Mouse (Mus musculus): Measurements from ENCODE around the gene Vps45. TPM values are rescaled to one million over a fixed set of nuclear protein-coding genes. Genes with fewer than 3 reads are reported as not detected.

The Vps45 gene
- polyA plus RNA-seq, 1 experiment from 2014 or later = 24.7 TPM

GRCm38 (mm10) chr3:96094203-96094602, 35.9 kb upstream of the Vps45 start:
- Histone ChIP-seq H3K4me3 (ENCODE audit: low read depth, low read length) (no peak overlapping the region), H3K9me3 (ENCODE audit: control insufficient read depth, low read length) (no peaks in the 10 kb centered on the region), H3K4me1 (ENCODE audit: control insufficient read depth, insufficient read depth, low read length) (no peaks in the 10 kb centered on the region), H3K4me2 (no peak overlapping the region), H3K27ac (ENCODE audit: low read depth, low read length) (no peak overlapping the region), H3K27me3 (ENCODE audit: control insufficient read depth, insufficient read depth, low read length) (no peaks in the 10 kb centered on the region), H3K9ac (ENCODE audit: low read length) (no peak overlapping the region), H3K36me3 (ENCODE audit: control insufficient read depth, insufficient read depth, low read length) (no peaks in the 10 kb centered on the region)
- ATAC-seq (ENCODE audit: low FRiP score) (no peak), DNase-seq (ENCODE audit: low spot score, missing footprints) (no peak)
- WGBS = 90% methylated on average over 13 of the region's 13 CpGs

- no peaks in the 10 kb centered on the region for H3K36me3 ChIP-seq (ENCODE audit: control insufficient read depth, insufficient read depth, low read length)
- no peak overlapping the region for H3K9ac ChIP-seq (ENCODE audit: low read length)
- no peak for ATAC-seq (ENCODE audit: low FRiP score)
- H3K4me2 ChIP-seq = no peak overlapping the region
- H3K9me3 ChIP-seq (ENCODE audit: control insufficient read depth, low read length) = no peaks in the 10 kb centered on the region
- no peak for DNase-seq (ENCODE audit: low spot score, missing footprints)
- no peaks in the 10 kb centered on the region for H3K27me3 ChIP-seq (ENCODE audit: control insufficient read depth, insufficient read depth, low read length)
- 75% methylated on average over 13 of the region's 13 CpGs for WGBS
- no peaks in the 10 kb centered on the region for H3K4me1 ChIP-seq (ENCODE audit: control insufficient read depth, insufficient read depth, low read length)
- H3K4me3 ChIP-seq (ENCODE audit: low read depth, low read length) = no peak overlapping the region
- H3K27ac ChIP-seq (ENCODE audit: low read depth, low read length) = no peak overlapping the region
Measured at GRCm38 (mm10) chr3:96093509-96093908, 35.2 kb upstream of the Vps45 start.

GRCm38 (mm10) chr3:96091966-96092365, 33.7 kb upstream of the Vps45 start:
- H3K27ac ChIP-seq (ENCODE audit: low read depth, low read length) = no peak overlapping the region
- H3K27me3 ChIP-seq (ENCODE audit: control insufficient read depth, insufficient read depth, low read length) = no peaks in the 10 kb centered on the region
- 50% methylated on average over 6 of the region's 6 CpGs for WGBS
- H3K4me1 ChIP-seq (ENCODE audit: control insufficient read depth, insufficient read depth, low read length) = no peaks in the 10 kb centered on the region
- no peaks in the 10 kb centered on the region for H3K9me3 ChIP-seq (ENCODE audit: control insufficient read depth, low read length)
- DNase-seq (ENCODE audit: low spot score, missing footprints) (no peak), ATAC-seq (ENCODE audit: low FRiP score) (no peak)
- no peak overlapping the region for H3K4me3 ChIP-seq (ENCODE audit: low read depth, low read length)
- no peaks in the 10 kb centered on the region for H3K36me3 ChIP-seq (ENCODE audit: control insufficient read depth, insufficient read depth, low read length)
- H3K9ac ChIP-seq (ENCODE audit: low read length) = no peak overlapping the region
- no peak overlapping the region for H3K4me2 ChIP-seq

GRCm38 (mm10) chr3:96091146-96091545, 32.9 kb upstream of the Vps45 start:
- no peak overlapping the region for H3K9ac ChIP-seq (ENCODE audit: low read length)
- H3K27me3 ChIP-seq (ENCODE audit: control insufficient read depth, insufficient read depth, low read length) = no peaks in the 10 kb centered on the region
- no peak overlapping the region for H3K4me2 ChIP-seq
- no peak overlapping the region for H3K27ac ChIP-seq (ENCODE audit: low read depth, low read length)
- no peak overlapping the region for H3K4me3 ChIP-seq (ENCODE audit: low read depth, low read length)
- no peaks in the 10 kb centered on the region for H3K9me3 ChIP-seq (ENCODE audit: control insufficient read depth, low read length)
- no peak for DNase-seq (ENCODE audit: low spot score, missing footprints)
- H3K36me3 ChIP-seq (ENCODE audit: control insufficient read depth, insufficient read depth, low read length) = no peaks in the 10 kb centered on the region
- 70% methylated on average over 2 of the region's 2 CpGs for WGBS
- no peaks in the 10 kb centered on the region for H3K4me1 ChIP-seq (ENCODE audit: control insufficient read depth, insufficient read depth, low read length)
- no peak for ATAC-seq (ENCODE audit: low FRiP score)

- Histone ChIP-seq H3K9me3 (ENCODE audit: control insufficient read depth, low read length) (no peaks in the 10 kb centered on the region), H3K27ac (ENCODE audit: low read depth, low read length) (no peak overlapping the region), H3K36me3 (ENCODE audit: control insufficient read depth, insufficient read depth, low read length) (no peaks in the 10 kb centered on the region), H3K4me1 (ENCODE audit: control insufficient read depth, insufficient read depth, low read length) (no peaks in the 10 kb centered on the region), H3K9ac (ENCODE audit: low read length) (no peak overlapping the region), H3K4me2 (no peak overlapping the region), H3K4me3 (ENCODE audit: low read depth, low read length) (no peak overlapping the region), H3K27me3 (ENCODE audit: control insufficient read depth, insufficient read depth, low read length) (no peaks in the 10 kb centered on the region)
- ATAC-seq (ENCODE audit: low FRiP score) (no peak), DNase-seq (ENCODE audit: low spot score, missing footprints) (no peak)
- WGBS = 76% methylated on average over 2 of the region's 2 CpGs
Measured at GRCm38 (mm10) chr3:96089882-96090489, 31.7 kb upstream of the Vps45 start.

- Histone ChIP-seq H3K4me3 (ENCODE audit: low read depth, low read length) (no peak overlapping the region), H3K36me3 (ENCODE audit: control insufficient read depth, insufficient read depth, low read length) (no peaks in the 10 kb centered on the region), H3K4me1 (ENCODE audit: control insufficient read depth, insufficient read depth, low read length) (no peaks in the 10 kb centered on the region), H3K27ac (ENCODE audit: low read depth, low read length) (no peak overlapping the region), H3K9ac (ENCODE audit: low read length) (no peak overlapping the region), H3K4me2 (no peak overlapping the region), H3K9me3 (ENCODE audit: control insufficient read depth, low read length) (no peaks in the 10 kb centered on the region), H3K27me3 (ENCODE audit: control insufficient read depth, insufficient read depth, low read length) (no peaks in the 10 kb centered on the region)
- ATAC-seq (ENCODE audit: low FRiP score) = no peak
- no peak for DNase-seq (ENCODE audit: low spot score, missing footprints)
- WGBS = 75% methylated on average over 4 of the region's 4 CpGs
Measured at GRCm38 (mm10) chr3:96087801-96088200, 29.5 kb upstream of the Vps45 start.

- WGBS = 76% methylated on average over 2 of the region's 2 CpGs
- Histone ChIP-seq H3K4me1 (ENCODE audit: control insufficient read depth, insufficient read depth, low read length) (no peaks in the 10 kb centered on the region), H3K36me3 (ENCODE audit: control insufficient read depth, insufficient read depth, low read length) (no peaks in the 10 kb centered on the region), H3K9me3 (ENCODE audit: control insufficient read depth, low read length) (no peaks in the 10 kb centered on the region), H3K27ac (ENCODE audit: low read depth, low read length) (no peak overlapping the region), H3K9ac (ENCODE audit: low read length) (no peak overlapping the region), H3K4me3 (ENCODE audit: low read depth, low read length) (no peak overlapping the region), H3K4me2 (no peak overlapping the region), H3K27me3 (ENCODE audit: control insufficient read depth, insufficient read depth, low read length) (no peaks in the 10 kb centered on the region)
- ATAC-seq (ENCODE audit: low FRiP score) (no peak), DNase-seq (ENCODE audit: low spot score, missing footprints) (no peak)
Measured at GRCm38 (mm10) chr3:96087219-96087618, 29.0 kb upstream of the Vps45 start.

GRCm38 (mm10) chr3:96084146-96084755, 26.0 kb upstream of the Vps45 start:
- WGBS = 82% methylated on average over 10 of the region's 10 CpGs
- Histone ChIP-seq H3K36me3 (ENCODE audit: control insufficient read depth, insufficient read depth, low read length) (no peaks in the 10 kb centered on the region), H3K9ac (ENCODE audit: low read length) (no peak overlapping the region), H3K4me1 (ENCODE audit: control insufficient read depth, insufficient read depth, low read length) (no peaks in the 10 kb centered on the region), H3K4me2 (no peak overlapping the region), H3K9me3 (ENCODE audit: control insufficient read depth, low read length) (no peaks in the 10 kb centered on the region), H3K4me3 (ENCODE audit: low read depth, low read length) (no peak overlapping the region), H3K27me3 (ENCODE audit: control insufficient read depth, insufficient read depth, low read length) (no peaks in the 10 kb centered on the region), H3K27ac (ENCODE audit: low read depth, low read length) (no peak overlapping the region)
- ATAC-seq (ENCODE audit: low FRiP score) (no peak), DNase-seq (ENCODE audit: low spot score, missing footprints) (peak; percentile 53)

GRCm38 (mm10) chr3:96082714-96083508, 24.6 kb upstream of the Vps45 start:
- Histone ChIP-seq H3K4me2 (no peak overlapping the region), H3K9me3 (ENCODE audit: control insufficient read depth, low read length) (no peaks in the 10 kb centered on the region), H3K27me3 (ENCODE audit: control insufficient read depth, insufficient read depth, low read length) (no peaks in the 10 kb centered on the region), H3K27ac (ENCODE audit: low read depth, low read length) (no peak overlapping the region), H3K4me1 (ENCODE audit: control insufficient read depth, insufficient read depth, low read length) (no peaks in the 10 kb centered on the region), H3K9ac (ENCODE audit: low read length) (0 out of 2 replicates have a peak overlapping the region, but pooled peaks have one; percentile 20), H3K4me3 (ENCODE audit: low read depth, low read length) (no peak overlapping the region), H3K36me3 (ENCODE audit: control insufficient read depth, insufficient read depth, low read length) (no peaks in the 10 kb centered on the region)
- ATAC-seq (ENCODE audit: low FRiP score) (no peak), DNase-seq (ENCODE audit: low spot score, missing footprints) (peak; percentile 81)
- WGBS = 70% methylated on average over 15 of the region's 15 CpGs

All from midbrain, embryonic 11.5 days (tissue).